Mouse (Mus musculus) midbrain, embryonic 14.5 days (tissue): ENCODE data around the gene Abca4. TPM values are rescaled to one million over a fixed set of nuclear protein-coding genes. Genes with fewer than 3 reads are reported as not detected.

Source experiments
- ATAC-seq: fragments of 200-750 bp; cut with Nextera tagmentation; 2 replicates; pipeline ENCODE4 v1.8.0; 2017; ENCODE audit warnings: moderate number of reproducible peaks, moderate library complexity; ENCODE audit not compliant: low FRiP score, low TSS enrichment
- DNase-seq: peaks from one replicate; pipeline ENCODE4 v3.0.0-alpha.2; 2015
- H3K27ac ChIP-seq: fragments of 300-500 bp; sonication (generic); replicated peaks from 2 replicates; pipeline ENCODE4 v1.5.1; 2014; ENCODE audit warnings: mild to moderate bottlenecking, low read depth, low read length, moderate library complexity
- H3K27me3 ChIP-seq: fragments of 300-500 bp; sonication (generic); 2 replicates; pipeline ENCODE4 v1.6.1; 2014; ENCODE audit warnings: low read length, control low read depth, mixed read lengths; ENCODE audit not compliant: control insufficient read depth, insufficient read depth
- H3K36me3 ChIP-seq: fragments of 300-500 bp; sonication (generic); 2 replicates; pipeline ENCODE4 v1.6.1; 2014; ENCODE audit warnings: low read length, control low read depth; ENCODE audit not compliant: control insufficient read depth, insufficient read depth
- H3K4me1 ChIP-seq: fragments of 300-500 bp; sonication (generic); 2 replicates; pipeline ENCODE4 v1.6.1; 2014; ENCODE audit warnings: mild to moderate bottlenecking, antibody characterized with exemption, low read length, control low read depth; ENCODE audit not compliant: control insufficient read depth, insufficient read depth
- H3K4me2 ChIP-seq: fragments of 300-500 bp; sonication (generic); 2 replicates; pipeline ENCODE4 v1.6.1; 2014; ENCODE audit warnings: mild to moderate bottlenecking, low read length, moderate library complexity
- H3K4me3 ChIP-seq: fragments of 300-500 bp; sonication (generic); replicated peaks from 2 replicates; pipeline ENCODE4 v1.5.1; 2014; ENCODE audit warnings: low read depth, low read length
- H3K9ac ChIP-seq: fragments of 300-500 bp; sonication (generic); replicated peaks from 2 replicates; pipeline ENCODE4 v1.6.1; 2014; ENCODE audit warnings: mild to moderate bottlenecking, low read length, moderate library complexity
- H3K9me3 ChIP-seq: fragments of 300-500 bp; sonication (generic); 2 replicates; pipeline ENCODE4 v1.6.1; 2016; ENCODE audit warnings: low read length, control low read depth, mixed read lengths; ENCODE audit not compliant: control insufficient read depth
- WGBS: fragments of 180-500 bp; shearing (Covaris S2); extraction: QIAGEN DNeasy Blood & Tissue Kit; methylation state at CpG from one replicate; pipeline ENCODE4 v1.1.7; 2014; 5-methylcytosine and 5-hydroxymethylcytosine counted together
- polyA plus RNA-seq: library from polyadenylated mRNA; unstranded; fragments of >200 nt; fragmentation: Nextera tagmentation; extraction: Ambion mirVana; gene quantifications from 2 replicates; pipeline ENCODE4 v1.2.1, GENCODE M21; 2014

Gene Abca4
- polyA plus RNA-seq, 1 experiment from 2014 or later = 1.6 TPM

DNA sequence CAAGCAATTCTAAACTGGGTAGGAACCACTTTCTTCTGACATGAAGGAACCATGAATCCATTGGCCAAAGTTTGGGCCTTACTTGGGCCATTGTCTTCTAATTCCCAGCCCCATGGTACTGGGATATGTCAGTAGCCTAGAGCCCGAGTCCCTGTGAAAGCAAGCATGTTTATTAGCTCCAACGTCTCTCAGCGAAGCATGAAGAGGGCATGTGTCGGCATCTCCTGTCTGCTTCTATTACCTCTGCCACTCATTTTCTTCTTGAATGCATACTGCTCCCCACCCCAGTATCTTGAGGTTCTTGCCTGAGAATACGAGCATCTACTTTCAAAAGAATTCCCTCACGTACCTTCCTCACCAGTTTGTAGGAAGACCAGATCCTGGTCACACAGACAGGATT, 161.5 kb downstream of the Abca4 start:
- DNase-seq (no peak), ATAC-seq (no peak)
- Histone ChIP-seq H3K27ac (no peak overlapping the region), H3K36me3 (no peaks in the 10 kb centered on the region), H3K4me2 (no peak overlapping the region), H3K27me3 (no peaks in the 10 kb centered on the region), H3K9ac (no peak overlapping the region), H3K4me3 (no peak overlapping the region), H3K4me1 (no peaks in the 10 kb centered on the region), H3K9me3 (no peaks in the 10 kb centered on the region)
- WGBS = 83% methylated on average over 6 of the region's 6 CpGs

DNA sequence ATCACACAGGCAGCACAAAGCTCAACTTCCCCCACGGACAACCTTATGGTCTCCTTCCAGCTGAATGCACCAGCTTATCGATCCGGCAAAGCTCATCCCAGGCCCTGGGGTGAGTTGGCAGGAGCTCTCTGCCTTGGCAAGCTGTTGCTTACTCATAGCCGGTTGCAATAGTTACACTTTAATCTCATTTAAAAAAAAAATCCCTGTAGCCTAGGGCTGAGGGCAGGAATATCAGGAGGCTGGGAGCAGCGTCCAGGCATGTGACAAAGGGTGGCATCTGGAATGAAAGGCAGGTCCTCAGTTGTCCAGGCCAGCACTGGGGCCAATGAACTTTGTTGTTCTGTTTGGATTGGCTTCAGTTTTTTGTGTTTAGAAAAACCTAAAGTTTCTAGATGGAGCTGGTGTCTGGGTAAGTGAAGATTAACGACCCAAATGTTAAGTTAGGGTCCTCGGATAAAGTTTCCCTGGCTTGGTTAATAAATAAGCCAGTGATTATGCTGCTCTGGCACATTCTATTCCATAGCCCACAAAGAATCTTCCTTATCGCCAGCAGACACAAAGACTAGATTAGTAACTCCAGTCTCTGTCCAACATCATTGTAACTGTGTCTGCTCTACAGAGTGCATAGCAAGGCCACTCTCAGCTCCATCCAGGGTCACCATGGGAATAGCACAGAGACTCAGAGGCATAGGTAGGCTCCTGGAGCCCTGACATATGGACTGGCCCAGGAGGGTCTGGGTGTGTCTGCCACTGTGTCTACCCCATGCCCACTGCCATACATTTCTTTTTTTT, 162.2 kb downstream of the Abca4 start:
- H3K4me3 ChIP-seq = no peak overlapping the region
- WGBS = 62% methylated on average over 8 of the region's 8 CpGs
- no peak overlapping the region for H3K9ac ChIP-seq
- H3K4me2 ChIP-seq = no peak overlapping the region
- no peaks in the 10 kb centered on the region for H3K36me3 ChIP-seq
- H3K9me3 ChIP-seq = no peaks in the 10 kb centered on the region
- no peaks in the 10 kb centered on the region for H3K4me1 ChIP-seq
- DNase-seq = no peak
- no peaks in the 10 kb centered on the region for H3K27me3 ChIP-seq
- no peak for ATAC-seq
- H3K27ac ChIP-seq = no peak overlapping the region

DNA sequence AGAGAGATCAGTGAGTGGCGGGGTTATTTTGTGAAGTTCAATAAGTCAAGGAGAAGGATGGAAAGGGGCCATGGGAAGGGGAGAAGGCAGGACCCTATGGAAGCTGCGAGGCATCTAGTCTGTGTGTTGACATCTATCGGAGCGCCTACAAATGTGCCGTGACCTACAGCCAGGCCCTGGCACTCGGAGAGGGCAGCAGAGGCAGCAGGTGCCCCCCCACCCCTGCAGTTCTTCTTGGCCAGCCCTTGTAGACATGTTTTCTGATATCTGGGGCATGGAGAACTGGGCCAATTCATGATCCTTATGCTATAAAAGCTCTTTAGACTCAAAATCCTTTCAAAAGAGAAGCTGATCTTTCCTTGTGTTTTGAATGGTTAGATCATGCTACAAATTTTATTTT, 163.5 kb downstream of the Abca4 start:
- WGBS = 86% methylated on average over 6 of the region's 6 CpGs
- DNase-seq (no peak), ATAC-seq (no peak)

DNA sequence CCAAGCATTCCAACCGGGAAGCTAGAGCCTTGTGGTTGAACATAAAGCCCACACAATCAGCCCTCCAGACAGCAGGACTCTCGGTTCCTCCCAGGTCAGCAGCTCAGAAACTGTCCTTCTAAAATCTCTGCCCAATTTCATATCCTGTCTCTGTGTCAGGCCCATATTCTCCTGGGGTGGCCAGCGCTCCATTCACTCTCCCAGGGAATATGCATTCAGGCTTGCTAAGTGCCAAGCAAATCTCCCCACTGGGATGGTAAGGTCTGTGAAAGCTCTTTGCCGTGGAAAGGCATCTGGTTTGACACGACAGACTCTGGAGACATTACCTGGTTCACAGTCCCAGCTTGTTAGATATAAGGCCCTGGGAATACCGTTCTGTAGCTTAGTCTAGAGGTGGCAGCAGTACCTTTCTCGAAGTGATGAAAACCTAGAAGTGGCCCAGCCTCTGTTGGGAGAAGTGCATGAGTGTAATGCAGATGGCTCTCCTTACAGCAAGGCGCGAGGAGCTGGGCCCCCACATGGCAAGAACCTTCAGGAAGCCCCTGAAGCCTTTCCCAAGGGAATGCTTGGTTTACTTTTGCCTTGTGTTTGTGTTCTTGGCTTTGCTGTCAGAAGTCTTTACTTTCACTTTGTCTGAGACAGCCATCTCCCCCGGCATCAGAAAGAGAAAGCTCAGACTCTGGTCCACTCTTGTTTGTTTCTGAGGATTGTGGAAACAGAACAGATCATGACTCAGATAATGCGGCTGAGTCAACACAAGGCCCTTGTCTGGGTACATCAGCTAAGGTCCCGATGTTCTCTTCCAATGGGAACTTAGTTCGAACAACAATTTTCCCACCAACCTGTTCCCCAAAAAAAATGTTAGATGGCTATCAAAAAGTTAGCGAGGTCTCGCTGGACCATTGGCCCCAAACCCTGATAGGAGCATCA, 164.3 kb downstream of the Abca4 start:
- 87% methylated on average over 15 of the region's 15 CpGs for WGBS
- no peaks in the 10 kb centered on the region for H3K4me1 ChIP-seq
- DNase-seq = no peak
- H3K27me3 ChIP-seq = no peaks in the 10 kb centered on the region
- H3K9me3 ChIP-seq = no peaks in the 10 kb centered on the region
- ATAC-seq = no peak
- no peak overlapping the region for H3K4me3 ChIP-seq
- H3K27ac ChIP-seq = no peak overlapping the region
- no peak overlapping the region for H3K4me2 ChIP-seq
- H3K36me3 ChIP-seq = no peaks in the 10 kb centered on the region
- no peak overlapping the region for H3K9ac ChIP-seq

More for the DNA sequence above, 163.5 kb downstream of the Abca4 start:
- Histone ChIP-seq H3K4me2 (no peak overlapping the region), H3K36me3 (no peaks in the 10 kb centered on the region), H3K4me3 (no peak overlapping the region), H3K9ac (no peak overlapping the region), H3K9me3 (no peaks in the 10 kb centered on the region), H3K4me1 (no peaks in the 10 kb centered on the region), H3K27ac (no peak overlapping the region), H3K27me3 (no peaks in the 10 kb centered on the region)

DNA sequence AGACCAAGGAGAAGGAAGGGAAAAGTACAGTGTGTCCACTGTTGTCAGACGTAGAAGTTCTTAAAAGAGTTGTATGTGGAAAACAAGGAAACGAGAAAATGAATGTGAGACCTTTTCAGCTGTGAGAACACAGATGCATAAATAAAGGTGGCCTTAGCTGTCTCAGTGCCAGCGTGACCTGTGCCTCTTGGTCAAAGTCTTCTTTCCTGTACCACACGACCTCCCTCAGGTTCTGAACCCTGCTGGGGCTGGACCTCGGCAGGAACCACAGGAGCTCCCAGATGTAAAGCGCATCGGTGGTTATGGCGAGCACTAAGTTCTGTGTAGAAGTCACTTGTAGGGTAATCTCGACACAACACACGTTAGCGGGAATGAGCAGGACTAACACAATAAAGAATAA, 165.3 kb downstream of the Abca4 start:
- Histone ChIP-seq H3K9me3 (no peaks in the 10 kb centered on the region), H3K4me2 (no peak overlapping the region), H3K36me3 (no peaks in the 10 kb centered on the region), H3K4me3 (no peak overlapping the region), H3K27me3 (no peaks in the 10 kb centered on the region), H3K9ac (no peak overlapping the region), H3K27ac (no peak overlapping the region), H3K4me1 (no peaks in the 10 kb centered on the region)
- WGBS = 93% methylated on average over 11 of the region's 11 CpGs
- ATAC-seq (no peak), DNase-seq (no peak)

DNA sequence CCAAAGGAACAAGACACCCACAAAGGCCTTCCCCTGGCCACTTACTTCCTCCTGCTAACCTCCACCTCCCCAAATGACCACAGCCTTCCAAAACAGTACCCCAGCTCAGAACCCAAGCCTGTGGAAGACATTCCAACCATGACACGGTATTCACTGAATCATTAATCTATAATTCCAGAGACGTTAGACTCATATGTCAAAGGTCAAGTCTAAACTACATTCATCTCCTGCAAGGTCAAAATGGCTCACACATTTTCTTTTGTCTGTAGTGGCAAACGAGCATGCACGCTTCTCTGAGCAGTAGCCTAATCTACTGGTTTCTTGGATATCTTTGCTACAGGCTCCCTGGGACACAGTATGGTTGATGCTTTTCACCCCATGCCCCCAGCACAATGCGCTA, 166.2 kb downstream of the Abca4 start:
- WGBS = 62% methylated on average over 5 of the region's 5 CpGs
- Histone ChIP-seq H3K27ac (no peak overlapping the region), H3K4me3 (no peak overlapping the region), H3K9ac (no peak overlapping the region), H3K27me3 (no peaks in the 10 kb centered on the region), H3K36me3 (no peaks in the 10 kb centered on the region), H3K9me3 (no peaks in the 10 kb centered on the region), H3K4me1 (no peaks in the 10 kb centered on the region), H3K4me2 (no peak overlapping the region)
- ATAC-seq = no peak
- DNase-seq = no peak

DNA sequence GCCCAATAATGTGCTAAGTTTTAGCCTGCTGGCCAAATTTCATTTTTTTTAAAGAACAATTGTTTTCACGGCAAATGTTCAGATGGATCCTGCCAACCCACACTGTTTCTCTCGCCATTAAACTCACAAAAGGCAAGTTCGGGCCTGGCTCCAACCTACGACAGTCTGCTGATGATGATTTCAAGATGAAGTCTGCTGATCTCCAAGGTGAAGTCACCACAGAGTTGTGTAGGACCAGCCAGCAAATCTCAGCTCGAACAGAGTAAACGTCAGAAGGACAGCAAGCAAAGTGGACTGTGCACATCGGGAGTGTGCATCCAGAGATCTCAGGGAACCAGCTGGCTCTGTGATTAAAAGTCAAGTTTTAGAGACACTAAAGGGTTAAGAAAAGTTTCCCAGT, 166.6 kb downstream of the Abca4 start:
- no peak for ATAC-seq
- H3K9ac ChIP-seq = no peak overlapping the region
- 94% methylated on average over 7 of the region's 7 CpGs for WGBS

DNA sequence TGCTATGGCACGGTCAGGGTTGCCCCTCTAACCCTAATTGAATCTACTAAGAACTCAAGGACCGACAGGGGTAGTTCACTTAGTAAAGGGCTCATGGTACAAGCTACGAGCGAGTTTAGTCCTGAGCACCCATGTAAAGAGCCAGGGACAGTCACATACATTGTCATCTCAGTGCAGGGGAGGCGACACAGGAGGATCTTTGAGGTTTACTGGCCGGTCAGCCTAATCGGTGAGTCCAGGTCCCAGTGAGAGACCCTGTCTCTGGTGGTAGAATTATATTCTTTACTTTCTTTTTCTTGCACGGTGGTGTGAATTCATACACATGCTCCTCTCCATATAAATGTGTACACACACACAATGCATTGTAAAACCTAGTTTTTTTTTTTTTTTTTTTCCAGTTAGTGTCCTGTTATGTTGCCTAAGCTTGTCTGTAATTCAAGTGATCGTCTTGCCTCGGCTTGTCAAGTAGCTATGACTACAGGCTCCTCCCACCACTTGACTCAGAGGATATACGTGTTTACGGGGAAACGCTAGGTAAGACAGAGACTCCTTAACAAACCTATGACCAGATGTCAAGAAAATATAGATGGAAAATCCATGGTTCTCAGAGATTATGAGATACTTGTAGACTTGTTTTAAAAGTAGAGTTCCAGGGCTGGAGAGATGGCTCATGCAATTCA, 167.3 kb downstream of the Abca4 start:
- DNase-seq (no peak), ATAC-seq (no peak)
- no peak overlapping the region for H3K4me3 ChIP-seq
- no peak overlapping the region for H3K9ac ChIP-seq
- H3K27me3 ChIP-seq = no peaks in the 10 kb centered on the region
- 87% methylated on average over 13 of the region's 13 CpGs for WGBS
- H3K9me3 ChIP-seq = no peaks in the 10 kb centered on the region
- no peaks in the 10 kb centered on the region for H3K4me1 ChIP-seq
- H3K4me2 ChIP-seq = no peak overlapping the region
- H3K36me3 ChIP-seq = no peaks in the 10 kb centered on the region
- no peak overlapping the region for H3K27ac ChIP-seq

More for the DNA sequence above, 166.6 kb downstream of the Abca4 start:
- no peak for DNase-seq
- H3K27me3 ChIP-seq = no peaks in the 10 kb centered on the region
- no peak overlapping the region for H3K27ac ChIP-seq
- H3K4me3 ChIP-seq = no peak overlapping the region
- no peak overlapping the region for H3K4me2 ChIP-seq
- no peaks in the 10 kb centered on the region for H3K9me3 ChIP-seq
- no peaks in the 10 kb centered on the region for H3K36me3 ChIP-seq
- no peaks in the 10 kb centered on the region for H3K4me1 ChIP-seq
